Mouse (Mus musculus): ENCODE data around the gene Enox1.

DNA sequence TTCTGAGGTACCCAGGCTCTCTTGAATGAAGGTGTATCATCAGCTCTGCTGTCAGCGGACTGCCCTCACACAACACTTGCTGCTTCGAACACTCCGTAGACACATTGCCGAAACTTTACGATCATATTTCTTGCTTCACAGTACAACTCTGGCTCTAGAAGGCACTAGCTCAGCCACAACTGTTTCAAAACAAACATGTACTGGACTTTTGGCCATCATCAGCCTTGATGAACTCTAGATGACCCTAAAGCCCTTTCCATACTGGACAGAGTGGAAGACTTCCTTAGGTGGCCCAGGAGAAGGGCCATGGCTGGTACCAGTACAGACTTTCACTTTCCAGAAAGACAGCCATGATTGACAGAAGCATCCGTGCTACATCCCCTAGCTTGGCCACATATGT, 334.1 kb downstream of the Enox1 start:
- no peak for TF ChIP-seq ZNF384 (IDR thresholded peaks at IDR 0.05; ENCODE audit: low read depth, low read length)
- TF ChIP-seq HCFC1 (IDR thresholded peaks at IDR 0.05; ENCODE audit: borderline replicate concordance, insufficient read depth, low read length) = no peak
- no peak for TF ChIP-seq MAFK (IDR thresholded peaks at IDR 0.05; ENCODE audit: insufficient read depth, low read depth, low read length)
- TF ChIP-seq CHD2 (IDR thresholded peaks at IDR 0.05; ENCODE audit: low read depth, low read length) = no peak
- TF ChIP-seq ZC3H11A (IDR thresholded peaks at IDR 0.05; ENCODE audit: borderline replicate concordance, low read depth, low read length) = no peak
